Mouse (Mus musculus): Measurements from ENCODE around the gene Il24. TPM values are rescaled to one million over a fixed set of nuclear protein-coding genes. Genes with fewer than 3 reads are reported as not detected.

Gene Il24
- polyA plus RNA-seq, 1 experiment from 2014 or later = not detected

- Histone ChIP-seq H3K27ac (no peak overlapping the region), H3K27me3 (replicated peaks) (no peaks in the 10 kb centered on the region), H3K4me3 (no peak overlapping the region), H3K4me1 (no peaks in the 10 kb centered on the region), H3K9me3 (no peaks in the 10 kb centered on the region), H3K4me2 (replicated peaks) (no peak overlapping the region), H3K9ac (no peak overlapping the region), H3K36me3 (no peaks in the 10 kb centered on the region)
- no peak for ATAC-seq (ENCODE audit: low FRiP score, low read depth)
- WGBS = 92% methylated on average over 7 of the region's 7 CpGs
These were observed 42.7 kb downstream of the Il24 start for GRCm38 (mm10) chr1:130844516-130844915.

GRCm38 (mm10) chr1:130841621-130842020 is 45.6 kb downstream of the Il24 start:
- no peak for ATAC-seq (ENCODE audit: low FRiP score, low read depth)
- 86% methylated on average over 7 of the region's 7 CpGs for WGBS
- Histone ChIP-seq H3K9me3 (no peaks in the 10 kb centered on the region), H3K9ac (no peak overlapping the region), H3K4me2 (replicated peaks) (no peak overlapping the region), H3K4me3 (no peak overlapping the region), H3K27ac (no peak overlapping the region), H3K36me3 (no peaks in the 10 kb centered on the region), H3K4me1 (no peaks in the 10 kb centered on the region), H3K27me3 (replicated peaks) (no peaks in the 10 kb centered on the region)

GRCm38 (mm10) chr1:130840599-130841379 is 46.5 kb downstream of the Il24 start:
- no peaks in the 10 kb centered on the region for H3K27me3 ChIP-seq (replicated peaks)

GRCm38 (mm10) chr1:130838288-130838687 is 49.0 kb downstream of the Il24 start:
- H3K4me1 ChIP-seq = no peaks in the 10 kb centered on the region
- no peak for ATAC-seq (ENCODE audit: low FRiP score, low read depth)
- no peaks in the 10 kb centered on the region for H3K27me3 ChIP-seq (replicated peaks)
- H3K9ac ChIP-seq = no peak overlapping the region
- H3K4me2 ChIP-seq (replicated peaks) = no peak overlapping the region
- H3K36me3 ChIP-seq = no peaks in the 10 kb centered on the region
- 62% methylated on average over 6 of the region's 6 CpGs for WGBS
- no peak overlapping the region for H3K27ac ChIP-seq
- no peak overlapping the region for H3K4me3 ChIP-seq
- H3K9me3 ChIP-seq = no peaks in the 10 kb centered on the region

More at GRCm38 (mm10) chr1:130840599-130841379, 46.5 kb downstream of the Il24 start:
- H3K9ac ChIP-seq = no peak overlapping the region
- H3K4me3 ChIP-seq = no peak overlapping the region
- H3K36me3 ChIP-seq = no peaks in the 10 kb centered on the region
- H3K9me3 ChIP-seq = no peaks in the 10 kb centered on the region
- no peaks in the 10 kb centered on the region for H3K4me1 ChIP-seq
- ATAC-seq (ENCODE audit: low FRiP score, low read depth) = no peak
- H3K27ac ChIP-seq = no peak overlapping the region
- no peak overlapping the region for H3K4me2 ChIP-seq (replicated peaks)
- 75% methylated on average over 8 of the region's 8 CpGs for WGBS

- no peak for ATAC-seq (ENCODE audit: low FRiP score, low read depth)
- Histone ChIP-seq H3K9ac (no peak overlapping the region), H3K36me3 (no peaks in the 10 kb centered on the region), H3K4me1 (no peaks in the 10 kb centered on the region), H3K4me3 (no peak overlapping the region), H3K27me3 (replicated peaks) (no peaks in the 10 kb centered on the region), H3K27ac (no peak overlapping the region), H3K9me3 (no peaks in the 10 kb centered on the region), H3K4me2 (replicated peaks) (no peak overlapping the region)
- WGBS = 92% methylated on average over 6 of the region's 6 CpGs
These were observed 51.9 kb downstream of the Il24 start for GRCm38 (mm10) chr1:130835161-130835936.

- H3K4me2 ChIP-seq (replicated peaks) = no peak overlapping the region
- H3K4me3 ChIP-seq = no peak overlapping the region
- no peak overlapping the region for H3K9ac ChIP-seq
- 79% methylated on average over 5 of the region's 5 CpGs for WGBS
- H3K36me3 ChIP-seq = no peaks in the 10 kb centered on the region
- no peaks in the 10 kb centered on the region for H3K27me3 ChIP-seq (replicated peaks)
- no peaks in the 10 kb centered on the region for H3K4me1 ChIP-seq
- no peak for ATAC-seq (ENCODE audit: low FRiP score, low read depth)
- no peak overlapping the region for H3K27ac ChIP-seq
- no peaks in the 10 kb centered on the region for H3K9me3 ChIP-seq
These were observed 54.8 kb downstream of the Il24 start for GRCm38 (mm10) chr1:130832230-130833149.

Other genes with a start within 250 kb of the Il24 start
- 0.06 TPM in 1 of 2 replicates, not detected in the other for gene C4bp, start 225.8 kb downstream of the Il24 start, polyA plus RNA-seq (2016; fragmentation: Nextera tagmentation; extraction: Ambion mirVana)
- not detected in 2 replicates for gene Gm29427, start 171.7 kb downstream of the Il24 start, polyA plus RNA-seq (2016; fragmentation: Nextera tagmentation; extraction: Ambion mirVana)
- gene Yod1, start 170.1 kb downstream of the Il24 start, polyA plus RNA-seq (2016; fragmentation: Nextera tagmentation; extraction: Ambion mirVana) = 18.6 and 20.3 TPM in 2 replicates
- gene Pfkfb2, start 158.2 kb downstream of the Il24 start, polyA plus RNA-seq (2016; fragmentation: Nextera tagmentation; extraction: Ambion mirVana) = 14.9 and 16.1 TPM in 2 replicates
- 0.51 and 0.86 TPM in 2 replicates for gene AA986860, start 155.5 kb downstream of the Il24 start, polyA plus RNA-seq (2016; fragmentation: Nextera tagmentation; extraction: Ambion mirVana)
- not detected in 2 replicates for gene Fcamr, start 86.6 kb downstream of the Il24 start, polyA plus RNA-seq (2016; fragmentation: Nextera tagmentation; extraction: Ambion mirVana)
- gene Pigr, start 60.8 kb downstream of the Il24 start, polyA plus RNA-seq (2016; fragmentation: Nextera tagmentation; extraction: Ambion mirVana) = not detected in 2 replicates
- gene Fcmr, start 21.8 kb downstream of the Il24 start, polyA plus RNA-seq (2016; fragmentation: Nextera tagmentation; extraction: Ambion mirVana) = not detected in 2 replicates
- gene Il20, start 24.0 kb upstream of the Il24 start, polyA plus RNA-seq (2016; fragmentation: Nextera tagmentation; extraction: Ambion mirVana) = not detected in 2 replicates
- not detected in 2 replicates for gene Il19, start 52.7 kb upstream of the Il24 start, polyA plus RNA-seq (2016; fragmentation: Nextera tagmentation; extraction: Ambion mirVana)
- not detected in 2 replicates for gene Il10, start 132.4 kb upstream of the Il24 start, polyA plus RNA-seq (2016; fragmentation: Nextera tagmentation; extraction: Ambion mirVana)
- 44.2 and 46.8 TPM in 2 replicates for gene Mapkapk2, start 210.4 kb upstream of the Il24 start, polyA plus RNA-seq (2016; fragmentation: Nextera tagmentation; extraction: Ambion mirVana)

All from neural tube, embryonic 12.5 days (tissue).